Mouse (Mus musculus) MEL (cell line): ENCODE data around the gene Smc4. TPM values are rescaled to one million over a fixed set of nuclear protein-coding genes. Genes with fewer than 3 reads are reported as not detected.

ENCODE experiments used
- DNase-seq: peaks from one replicate; pipeline ENCODE4 v3.0.0; 2011; ENCODE audit warnings: low read depth, low spot score
- H3K27ac ChIP-seq: 2 replicates; pipeline ENCODE4 v1.5.1; 2012; ENCODE audit warnings: low read depth, mild to moderate bottlenecking, control low read depth, low read length, moderate library complexity; ENCODE audit not compliant: control insufficient read depth
- H3K27me3 ChIP-seq, 2 experiments: fragments of 150-350 bp in 1 of 2; sonication (generic) in 1 of 2; 2 replicates each; pipeline ENCODE4 v1.6.1; 2012; ENCODE audit warnings: low read length in 2 of 2, mild to moderate bottlenecking in 2 of 2, improper control_type of control experiment in 1 of 2, moderate library complexity in 1 of 2; ENCODE audit not compliant: insufficient read depth in 2 of 2, control insufficient read depth in 1 of 2
- H3K36me3 ChIP-seq, 2 experiments: 2 replicates each; pipeline ENCODE4 v1.6.1; 2012 to 2014; ENCODE audit warnings: low read length in 2 of 2, improper control_type of control experiment in 1 of 2, inconsistent platforms in 1 of 2, mild to moderate bottlenecking in 1 of 2; ENCODE audit not compliant: insufficient read depth in 2 of 2, control insufficient read depth in 1 of 2
- H3K4me1 ChIP-seq, 2 experiments: fragments of 150-350 bp in 1 of 2; sonication (generic) in 1 of 2; 2 replicates each; pipeline ENCODE4 v1.6.1; 2012; ENCODE audit warnings: low read length in 2 of 2, improper control_type of control experiment in 1 of 2, mild to moderate bottlenecking in 1 of 2; ENCODE audit not compliant: insufficient read depth in 2 of 2, control insufficient read depth in 1 of 2
- H3K4me3 ChIP-seq, 2 experiments: fragments of 150-350 bp in 1 of 2; sonication (generic) in 1 of 2; 2 replicates each; pipeline ENCODE4 v1.5.1; 2012; ENCODE audit warnings: low read depth in 2 of 2, low read length in 2 of 2, mild to moderate bottlenecking in 2 of 2, moderate library complexity in 2 of 2, control low read depth in 1 of 2, improper control_type of control experiment in 1 of 2; ENCODE audit not compliant: control insufficient read depth in 1 of 2, insufficient read depth in 1 of 2
- H3K79me2 ChIP-seq: 2 replicates; pipeline ENCODE4 v1.6.1; 2012; ENCODE audit warnings: mild to moderate bottlenecking, low read length, moderate library complexity; ENCODE audit not compliant: control insufficient read depth, poor library complexity, insufficient read depth
- H3K9ac ChIP-seq: 2 replicates; pipeline ENCODE4 v1.6.1; 2012; ENCODE audit warnings: low read depth, mild to moderate bottlenecking, control low read depth, low read length, moderate library complexity; ENCODE audit not compliant: control insufficient read depth, poor library complexity, severe bottlenecking
- H3K9me3 ChIP-seq: fragments of 150-350 bp; sonication (generic); replicated peaks from 2 replicates; pipeline ENCODE4 v1.6.1; 2012; ENCODE audit warnings: mild to moderate bottlenecking, low read length, improper control_type of control experiment, moderate library complexity; ENCODE audit not compliant: insufficient read depth
- BHLHE40 ChIP-seq: IDR thresholded peaks from 2 replicates; pipeline ENCODE4 v1.6.1; 2012; ENCODE audit warnings: low read depth, mild to moderate bottlenecking, inconsistent platforms, low read length, improper control_type of control experiment, borderline replicate concordance
- CHD2 ChIP-seq: IDR thresholded peaks from 2 replicates; pipeline ENCODE4 v1.6.1; 2011; ENCODE audit warnings: low read length, improper control_type of control experiment
- CTCF ChIP-seq, 3 experiments: IDR thresholded peaks in 2 of 3; conservative IDR thresholded peaks in 1 of 3; 2 replicates each; pipeline ENCODE4 v1.5.1; 2011 to 2012; ENCODE audit warnings: low read length in 3 of 3, low read depth in 2 of 3, mild to moderate bottlenecking in 2 of 3, improper control_type of control experiment in 1 of 3, inconsistent platforms in 1 of 3, mixed read lengths in 1 of 3, moderate library complexity in 1 of 3; ENCODE audit not compliant: control insufficient read depth in 1 of 3, insufficient read depth in 1 of 3, poor library complexity in 1 of 3, severe bottlenecking in 1 of 3
- E2F4 ChIP-seq: IDR thresholded peaks from 2 replicates; pipeline ENCODE4 v1.6.1; 2011; ENCODE audit warnings: low read depth, low read length, improper control_type of control experiment, borderline replicate concordance
- EP300 ChIP-seq, 2 experiments: IDR thresholded peaks; 2 replicates each; pipeline ENCODE4 v1.6.1; 2011; ENCODE audit warnings: improper control_type of control experiment in 2 of 2, low read length in 2 of 2, low read depth in 1 of 2, mild to moderate bottlenecking in 1 of 2
- GATA1 ChIP-seq: IDR thresholded peaks from 2 replicates; pipeline ENCODE4 v1.6.1; 2011; ENCODE audit warnings: low read depth, low read length, improper control_type of control experiment
- HCFC1 ChIP-seq: IDR thresholded peaks from 2 replicates; pipeline ENCODE4 v1.6.1; 2012; ENCODE audit warnings: low read depth, mild to moderate bottlenecking, inconsistent platforms, low read length, improper control_type of control experiment, moderate library complexity
- JUND ChIP-seq: IDR thresholded peaks from 2 replicates; pipeline ENCODE4 v1.6.1; 2011; ENCODE audit warnings: low read depth, mild to moderate bottlenecking, improper control_type of control experiment, low read length
- KAT2A ChIP-seq: conservative IDR thresholded peaks from 2 replicates; pipeline ENCODE4 v1.6.1; 2012; ENCODE audit warnings: low read depth, low read length, improper control_type of control experiment, inconsistent platforms
- MAFK ChIP-seq: IDR thresholded peaks from 2 replicates; pipeline ENCODE4 v1.6.1; 2011; ENCODE audit warnings: low read depth, mild to moderate bottlenecking, low read length, improper control_type of control experiment, borderline replicate concordance
- MAX ChIP-seq: IDR thresholded peaks from 2 replicates; pipeline ENCODE4 v1.6.1; 2011; ENCODE audit warnings: low read length, improper control_type of control experiment
- MEF2A ChIP-seq: IDR thresholded peaks from 2 replicates; pipeline ENCODE4 v1.6.1; 2014; ENCODE audit warnings: low read depth, mild to moderate bottlenecking, inconsistent platforms, low read length, improper control_type of control experiment; ENCODE audit not compliant: poor library complexity, insufficient replicate concordance, severe bottlenecking; ENCODE audit errors: extremely low read depth
- MXI1 ChIP-seq: IDR thresholded peaks from 2 replicates; pipeline ENCODE4 v1.6.1; 2011; ENCODE audit warnings: mild to moderate bottlenecking, low read depth, low read length, improper control_type of control experiment
- MYB ChIP-seq: IDR thresholded peaks from 2 replicates; pipeline ENCODE4 v1.6.1; 2011; ENCODE audit warnings: mild to moderate bottlenecking, low read depth, low read length, improper control_type of control experiment
- MYC ChIP-seq: IDR thresholded peaks from 2 replicates; pipeline ENCODE4 v1.6.1; 2011; ENCODE audit warnings: low read depth, mild to moderate bottlenecking, low read length, improper control_type of control experiment, moderate library complexity
- NELFE ChIP-seq: IDR thresholded peaks from 2 replicates; pipeline ENCODE4 v1.6.1; 2011; ENCODE audit warnings: low read depth, low read length, improper control_type of control experiment
- NRF1 ChIP-seq: IDR thresholded peaks from 2 replicates; pipeline ENCODE4 v1.6.1; 2014; ENCODE audit warnings: low read depth, mild to moderate bottlenecking, inconsistent platforms, low read length, improper control_type of control experiment, moderate library complexity; ENCODE audit not compliant: poor library complexity, insufficient read depth, severe bottlenecking
- POLR2A ChIP-seq, 2 experiments: IDR thresholded peaks; 2 replicates each; pipeline ENCODE4 v1.6.1; 2011 to 2012; ENCODE audit warnings: low read length in 2 of 2, mild to moderate bottlenecking in 2 of 2, control low read depth in 1 of 2, improper control_type of control experiment in 1 of 2, low read depth in 1 of 2, moderate library complexity in 1 of 2; ENCODE audit not compliant: control insufficient read depth in 1 of 2, insufficient read depth in 1 of 2, poor library complexity in 1 of 2
- POLR2AphosphoS2 ChIP-seq: IDR thresholded peaks from 2 replicates; pipeline ENCODE4 v1.6.1; 2011; ENCODE audit warnings: low read length, improper control_type of control experiment
- POLR2AphosphoS5 ChIP-seq: IDR thresholded peaks from 2 replicates; pipeline ENCODE4 v1.6.1; 2012; ENCODE audit warnings: low read depth, borderline replicate concordance, mild to moderate bottlenecking, inconsistent platforms, low read length, moderate library complexity, mixed read lengths
- RAD21 ChIP-seq: IDR thresholded peaks from 2 replicates; pipeline ENCODE4 v1.6.1; 2011; ENCODE audit warnings: mild to moderate bottlenecking, low read depth, low read length, improper control_type of control experiment
- RCOR1 ChIP-seq: IDR thresholded peaks from 2 replicates; pipeline ENCODE4 v1.6.1; 2012; ENCODE audit warnings: low read depth, mild to moderate bottlenecking, inconsistent platforms, low read length, improper control_type of control experiment
- SIN3A ChIP-seq: IDR thresholded peaks from 2 replicates; pipeline ENCODE4 v1.6.1; 2012; ENCODE audit warnings: low read length, improper control_type of control experiment, inconsistent platforms
- SMC3 ChIP-seq: IDR thresholded peaks from 2 replicates; pipeline ENCODE4 v1.6.1; 2011; ENCODE audit warnings: low read depth, low read length, improper control_type of control experiment
- TAL1 ChIP-seq: IDR thresholded peaks from 2 replicates; pipeline ENCODE4 v1.6.1; 2012; ENCODE audit warnings: mild to moderate bottlenecking, inconsistent platforms, low read length, moderate library complexity, mixed read lengths
- TCF12 ChIP-seq: IDR thresholded peaks from 2 replicates; pipeline ENCODE4 v1.6.1; 2014; ENCODE audit warnings: low read depth, mild to moderate bottlenecking, inconsistent platforms, low read length, improper control_type of control experiment, moderate library complexity
- USF2 ChIP-seq, 2 experiments: IDR thresholded peaks; 2 replicates each; pipeline ENCODE4 v1.6.1; 2011 to 2012; ENCODE audit warnings: improper control_type of control experiment in 2 of 2, low read length in 2 of 2, borderline replicate concordance in 1 of 2, inconsistent platforms in 1 of 2, low read depth in 1 of 2, mild to moderate bottlenecking in 1 of 2; ENCODE audit not compliant: insufficient read depth in 1 of 2
- ZC3H11A ChIP-seq: IDR thresholded peaks from 2 replicates; pipeline ENCODE4 v1.6.1; 2012; ENCODE audit warnings: low read depth, mild to moderate bottlenecking, inconsistent platforms, low read length, improper control_type of control experiment
- ZKSCAN1 ChIP-seq: IDR thresholded peaks from 2 replicates; pipeline ENCODE4 v1.6.1; 2012; ENCODE audit warnings: low read depth, mild to moderate bottlenecking, inconsistent platforms, low read length, improper control_type of control experiment, moderate library complexity
- ZMIZ1 ChIP-seq: IDR thresholded peaks from 2 replicates; pipeline ENCODE4 v1.6.1; 2012; ENCODE audit warnings: low read depth, mild to moderate bottlenecking, inconsistent platforms, low read length, improper control_type of control experiment, moderate library complexity
- ZNF384 ChIP-seq: IDR thresholded peaks from 2 replicates; pipeline ENCODE4 v1.6.1; 2012; ENCODE audit warnings: low read depth, mild to moderate bottlenecking, inconsistent platforms, low read length, improper control_type of control experiment
- polyA plus RNA-seq, 2 experiments: library from polyadenylated mRNA; stranded (reverse) in 1 of 2; unstranded in 1 of 2; fragments of >175 nt in 1 of 2; fragments of >200 nt in 1 of 2; gene quantifications; 2 replicates each; pipeline versions ENCODE4 v1.2.1 to v1.2.4; 2012; ENCODE audit warnings: low replicate concordance in 2 of 2, low read depth in 1 of 2; ENCODE audit not compliant: insufficient read length in 2 of 2, insufficient read depth in 1 of 2, missing spikeins in 1 of 2
- total RNA-seq: library from RNA; depleted of rRNA; stranded (reverse); fragments of 300-350 nt; gene quantifications from 2 replicates; pipeline ENCODE4 v1.2.3, GENCODE M21; 2012

Gene Smc4
- total and polyA plus RNA-seq, 3 experiments, result 75.9 to 1,112 (median 88.7) TPM

- TF ChIP-seq RAD21 (no peak), EP300 (IDR thresholded peaks at IDR 0.05; ENCODE audit: low read depth in 1 of 2, low read length in 2 of 2) (peak; percentile 73 to 80), ZKSCAN1 (no peak), MYB (no peak), MAFK (no peak), E2F4 (no peak), RCOR1 (peak; percentile 67), SMC3 (no peak), KAT2A (no peak), POLR2A (IDR thresholded peaks at IDR 0.05; ENCODE audit: control insufficient read depth in 1 of 2, insufficient read depth in 1 of 2, low read depth in 1 of 2, low read length in 2 of 2, poor library complexity in 1 of 2) (no peak)
Measured at GRCm38 (mm10) chr3:69051894-69052293, 47.4 kb downstream of the Smc4 start (continued).

GRCm38 (mm10) chr3:69054760-69055432 is 50.4 kb downstream of the Smc4 start:
- Histone ChIP-seq H3K27ac (peak overlapping the region; percentile 85), H3K9ac (peak overlapping the region; percentile 21), H3K4me1 (peaks cover 25 to 38% of the 10 kb centered on the region in 2 experiments), H3K36me3 (peaks cover 0 to 35% of the 10 kb centered on the region in 2 experiments; a peak in 2 of 4 replicates), H3K9me3 (no peaks in the 10 kb centered on the region), H3K79me2 (no peaks in the 10 kb centered on the region), H3K27me3 (no peaks in the 10 kb centered on the region), H3K4me3 (peak overlapping the region; percentile 19 to 24; a peak in 3 of 4 replicates)
- peak; percentile 96 for DNase-seq
- TF ChIP-seq ZNF384, result no peak
- no peak; the same call in 1 of the 2 replicates for TF ChIP-seq JUND
- peak; percentile 83 for TF ChIP-seq RCOR1
- no peak for TF ChIP-seq RAD21
- TF ChIP-seq CHD2, result no peak
- TF ChIP-seq MXI1, result peak; percentile 98
- peak; percentile 93 to 96 for TF ChIP-seq EP300 (IDR thresholded peaks at IDR 0.05; ENCODE audit: low read depth in 1 of 2, low read length in 2 of 2)
- no peak for TF ChIP-seq ZC3H11A
- TF ChIP-seq NELFE, result no peak; the same call in 1 of the 2 replicates
- TF ChIP-seq POLR2AphosphoS2, result peak; percentile 61; the same call in 1 of the 2 replicates
- TF ChIP-seq CTCF (IDR thresholded peaks at IDR 0.05 in 2 of 3, conservative IDR thresholded peaks at IDR 0.05 in 1 of 3; ENCODE audit: control insufficient read depth in 1 of 3, insufficient read depth in 1 of 3, low read depth in 2 of 3, low read length in 3 of 3, poor library complexity in 1 of 3, severe bottlenecking in 1 of 3), result no peak
- TF ChIP-seq USF2 (IDR thresholded peaks at IDR 0.05; ENCODE audit: borderline replicate concordance in 1 of 2, insufficient read depth in 1 of 2, low read depth in 1 of 2, low read length in 2 of 2), result no peak
- TF ChIP-seq BHLHE40, result peak; percentile 50; the same call in 1 of the 2 replicates
- TF ChIP-seq SMC3, result no peak
- TF ChIP-seq MEF2A, result no peak
- TF ChIP-seq POLR2AphosphoS5, result 0 out of 2 replicates have a peak, but pooled peaks have one; percentile 29
- 0 out of 2 replicates have a peak, but pooled peaks have one; percentile 4 for TF ChIP-seq MAFK
- TF ChIP-seq ZMIZ1, result no peak
- TF ChIP-seq ZKSCAN1, result no peak
- TF ChIP-seq GATA1, result peak; percentile 89
- peak; percentile 97 for TF ChIP-seq TAL1
- TF ChIP-seq MAX, result peak; percentile 88
- no peak for TF ChIP-seq E2F4
- no peak for TF ChIP-seq NRF1
- no peak for TF ChIP-seq KAT2A
- TF ChIP-seq SIN3A, result peak; percentile 92
- no peak; a peak in 1 of 4 replicates for TF ChIP-seq POLR2A (IDR thresholded peaks at IDR 0.05; ENCODE audit: control insufficient read depth in 1 of 2, insufficient read depth in 1 of 2, low read depth in 1 of 2, low read length in 2 of 2, poor library complexity in 1 of 2)
- peak; percentile 96 for TF ChIP-seq TCF12
- TF ChIP-seq MYC, result peak; percentile 87
- TF ChIP-seq HCFC1, result 0 out of 2 replicates have a peak, but pooled peaks have one; percentile 19
